Mouse (Mus musculus) left cerebral cortex, adult 18-20 months (tissue): ENCODE data around the gene Smim12. TPM values are rescaled to one million over a fixed set of nuclear protein-coding genes. Genes with fewer than 3 reads are reported as not detected.

Source experiments
- DNase-seq, 2 experiments: peaks; one replicate each; pipeline ENCODE4 v3.0.0; 2021 to 2022; ENCODE audit warnings: low spot score in 2 of 2, mixed read lengths in 1 of 2
- total RNA-seq, 2 experiments: library from RNA; stranded (reverse); gene quantifications; 2 replicates each; pipeline ENCODE4 v1.2.3; 2021

Smim12 gene
- total RNA-seq, 2 experiments from 2014 or later, result 56.0 to 59.9 TPM

DNA sequence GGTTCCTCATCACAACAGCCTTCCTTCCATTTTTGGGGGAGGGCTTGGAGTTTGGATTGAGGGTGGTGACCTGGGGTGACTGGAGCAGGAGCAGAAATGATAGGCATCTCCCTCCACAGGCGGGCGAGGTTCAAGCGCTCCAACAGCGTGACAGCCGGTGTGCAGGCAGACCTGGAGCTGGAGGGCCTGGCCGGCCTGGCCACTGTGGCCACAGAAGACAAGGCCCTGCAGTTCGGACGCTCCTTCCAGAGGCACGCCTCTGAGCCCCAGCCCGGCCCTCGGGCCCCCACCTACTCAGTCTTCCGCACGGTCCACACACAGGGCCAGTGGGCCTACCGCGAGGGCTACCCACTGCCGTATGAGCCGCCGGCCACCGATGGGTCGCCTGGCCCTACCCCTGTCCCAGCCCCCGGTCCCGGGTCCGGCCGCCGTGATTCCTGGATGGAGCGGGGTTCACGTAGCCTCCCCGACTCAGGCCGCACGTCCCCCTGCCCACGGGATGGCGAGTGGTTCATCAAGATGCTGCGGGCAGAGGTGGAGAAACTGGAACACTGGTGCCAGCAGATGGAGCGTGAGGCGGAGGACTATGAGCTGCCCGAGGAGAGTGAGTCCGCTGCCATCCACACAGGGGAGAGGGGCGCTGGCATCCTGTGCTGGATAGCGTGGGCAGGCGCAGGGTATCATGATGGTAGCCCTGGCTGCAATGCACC lies 10.0 kb upstream of the Smim12 start:
- DNase-seq, result peak in 1 of 2 experiments; percentile 47

DNA sequence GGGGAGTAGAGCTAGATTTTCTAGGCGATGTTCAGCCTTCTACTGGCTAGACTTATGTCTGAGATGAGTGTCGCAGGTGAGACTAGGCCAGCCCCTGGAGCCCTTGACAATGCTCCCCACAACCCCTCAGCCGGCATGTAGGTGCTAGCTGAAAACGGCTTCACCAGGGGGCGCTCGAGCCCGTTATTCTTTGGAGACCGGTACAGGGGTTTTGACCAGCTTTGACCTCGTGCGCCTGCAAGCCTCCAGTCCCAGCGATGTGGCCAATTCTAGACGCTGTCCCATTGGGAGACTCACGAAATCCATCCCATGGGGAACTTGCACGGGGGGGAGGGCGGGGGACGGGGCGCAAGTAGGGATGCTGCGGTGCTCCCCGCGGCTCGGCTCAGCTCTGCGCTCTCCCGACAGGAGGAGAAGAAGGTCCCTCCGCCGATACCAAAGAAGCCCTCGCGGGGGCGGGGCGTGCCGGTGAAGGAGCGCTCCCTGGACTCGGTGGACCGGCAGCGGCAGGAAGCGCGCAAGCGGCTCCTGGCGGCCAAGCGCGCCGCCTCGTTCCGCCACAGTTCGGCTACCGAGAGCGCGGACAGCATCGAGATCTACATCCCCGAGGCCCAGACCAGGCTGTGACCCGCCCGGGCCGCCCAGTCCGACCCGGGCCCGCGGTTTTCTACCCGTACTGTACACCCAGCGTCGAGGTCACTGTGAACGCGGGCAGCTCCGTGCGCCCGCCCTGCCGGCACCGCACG lies 7.7 kb upstream of the Smim12 start:
- DNase-seq, result peak; percentile 77 to 89

DNA sequence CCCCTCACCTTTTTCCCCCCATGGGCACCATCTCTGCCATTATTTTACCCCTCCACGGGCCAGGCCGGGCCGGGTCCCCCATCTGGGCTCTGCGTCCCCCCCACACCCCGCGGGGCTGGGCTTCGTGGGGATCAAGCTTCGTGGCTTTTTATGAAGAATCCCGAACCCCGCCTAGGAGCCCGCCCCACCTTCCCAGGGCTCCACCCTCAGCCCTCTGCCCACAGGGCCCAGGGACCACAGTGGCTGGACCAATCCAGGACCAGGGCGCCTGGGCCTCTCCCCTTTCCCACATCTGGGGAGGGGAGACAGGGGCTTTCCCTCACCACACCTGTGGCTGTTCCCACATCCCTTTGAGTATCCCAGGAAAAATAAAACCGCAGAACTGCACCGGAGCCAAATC lies 7.0 kb upstream of the Smim12 start:
- DNase-seq, result no peak

DNA sequence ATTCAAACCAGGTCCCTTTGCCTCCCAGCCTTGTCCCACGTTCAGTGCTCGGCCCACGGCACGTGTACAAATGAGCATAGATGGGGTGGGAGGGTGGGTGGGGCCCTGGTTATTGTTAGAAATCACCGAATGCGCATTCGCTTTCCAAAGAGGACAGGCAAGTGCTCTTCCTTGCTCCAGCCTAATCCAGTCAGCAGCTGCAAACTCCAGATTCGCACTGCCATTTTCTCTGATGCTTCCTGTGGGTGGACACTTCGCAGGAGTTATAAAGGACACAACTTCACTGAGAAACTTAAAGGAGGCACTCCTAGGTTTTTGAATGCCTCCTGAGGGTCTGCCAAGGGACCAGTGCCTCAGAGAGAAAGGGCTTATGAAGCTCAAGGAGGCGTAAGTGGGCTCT lies 6.3 kb upstream of the Smim12 start:
- DNase-seq, result no peak

DNA sequence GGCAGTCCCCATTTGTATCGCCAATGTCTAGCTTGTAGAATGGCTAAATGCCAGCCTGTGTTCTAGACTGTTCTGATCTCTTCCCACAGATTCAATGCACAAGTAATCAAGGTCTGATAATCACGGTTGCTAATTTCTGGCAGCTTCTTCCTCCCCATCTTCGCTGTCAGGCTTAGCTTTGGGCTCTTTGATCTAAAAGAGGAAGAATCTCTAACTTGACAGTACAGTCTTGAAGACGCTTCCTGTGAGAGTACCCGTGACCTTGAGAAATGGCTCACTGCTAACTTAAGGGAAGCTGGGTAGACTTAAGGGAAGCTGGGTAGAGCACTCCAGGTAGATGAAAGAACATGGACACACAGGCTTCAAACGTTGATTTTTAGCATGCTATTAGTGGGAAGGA lies 888 bp upstream of the Smim12 start:
- no peak for DNase-seq

DNA sequence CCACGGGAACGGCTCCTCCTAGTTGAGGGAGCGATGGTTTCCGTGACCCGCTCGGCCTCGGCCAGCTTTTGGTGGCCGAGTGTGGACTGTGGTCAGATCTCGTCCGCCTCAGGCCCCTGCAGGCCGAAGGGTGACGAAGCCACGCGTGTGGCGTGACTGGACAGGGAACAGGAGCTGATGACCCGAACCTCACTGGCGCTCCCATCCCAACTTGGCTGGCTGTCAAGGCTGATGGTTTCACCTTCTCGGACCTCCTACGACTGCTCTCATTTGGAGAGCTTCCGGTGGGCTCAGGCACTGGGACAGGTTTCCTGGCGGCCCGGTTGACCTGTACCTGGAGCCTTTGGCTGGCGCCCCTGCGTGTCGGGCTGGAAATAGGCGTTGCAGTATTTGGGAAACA lies 369 bp downstream of the Smim12 start:
- DNase-seq, result no peak

DNA sequence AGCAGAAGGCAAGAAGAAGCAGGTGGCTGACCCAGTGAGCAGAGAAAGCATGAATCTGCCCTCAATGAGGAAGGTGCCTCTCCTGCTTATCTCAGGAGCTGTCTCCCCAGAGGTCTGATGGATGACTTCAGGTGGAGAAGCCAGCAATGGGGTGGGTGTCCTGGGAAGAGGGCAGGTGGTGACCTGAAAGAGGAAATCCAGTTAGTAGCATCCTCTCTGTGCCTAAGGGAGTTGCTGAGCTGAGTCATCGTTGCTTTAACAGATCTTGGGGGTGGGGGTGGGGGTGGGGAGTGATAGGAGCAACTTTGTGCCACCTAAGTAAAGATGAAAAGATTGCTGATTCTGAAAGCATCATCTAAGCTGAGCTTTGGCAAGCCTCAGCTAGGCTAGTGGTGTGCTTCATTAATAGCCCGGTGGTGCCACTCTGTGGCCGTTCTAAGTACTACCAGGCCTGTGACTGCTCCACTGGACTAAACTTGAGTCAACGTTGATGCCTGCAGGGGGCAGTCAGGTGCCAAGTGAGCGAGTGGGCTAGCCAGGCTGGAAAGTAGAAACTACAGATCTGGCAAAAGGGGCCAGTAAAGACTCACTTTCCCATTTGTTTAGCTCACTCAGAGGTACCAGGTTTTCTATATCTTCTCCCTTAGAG lies 6.2 kb downstream of the Smim12 start:
- DNase-seq, result peak; percentile 98

DNA sequence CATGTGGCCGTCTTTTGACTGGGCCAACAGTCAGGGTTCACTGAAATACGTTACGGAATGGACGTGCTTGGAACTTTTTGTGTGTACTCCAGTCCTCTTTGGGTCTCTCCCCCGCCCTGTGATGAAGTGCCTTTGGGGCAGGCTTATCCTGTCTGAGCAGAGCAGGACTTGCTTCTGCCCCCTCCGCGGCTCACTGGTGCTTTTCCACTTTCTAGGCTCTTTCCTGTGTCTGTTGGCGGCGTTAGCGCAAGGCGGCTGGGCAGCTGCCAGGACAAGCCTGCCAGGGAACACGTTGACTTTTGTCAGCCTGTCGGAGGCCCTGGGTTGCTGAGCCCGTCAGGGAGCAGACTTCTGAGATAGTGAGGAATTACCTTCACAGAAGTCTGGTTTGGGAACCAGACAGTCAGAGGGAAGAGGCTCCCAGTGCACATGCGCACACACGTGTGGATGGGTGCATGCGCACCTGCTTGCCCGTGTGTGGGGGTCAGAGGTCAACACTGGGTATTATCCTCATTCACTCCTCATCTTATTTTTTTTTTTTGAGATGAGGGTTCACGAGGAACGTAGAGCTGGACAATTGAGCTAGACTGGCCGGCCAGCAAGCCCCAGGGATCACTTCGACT lies 8.5 kb downstream of the Smim12 start:
- DNase-seq, result peak; percentile 50 to 75

DNA sequence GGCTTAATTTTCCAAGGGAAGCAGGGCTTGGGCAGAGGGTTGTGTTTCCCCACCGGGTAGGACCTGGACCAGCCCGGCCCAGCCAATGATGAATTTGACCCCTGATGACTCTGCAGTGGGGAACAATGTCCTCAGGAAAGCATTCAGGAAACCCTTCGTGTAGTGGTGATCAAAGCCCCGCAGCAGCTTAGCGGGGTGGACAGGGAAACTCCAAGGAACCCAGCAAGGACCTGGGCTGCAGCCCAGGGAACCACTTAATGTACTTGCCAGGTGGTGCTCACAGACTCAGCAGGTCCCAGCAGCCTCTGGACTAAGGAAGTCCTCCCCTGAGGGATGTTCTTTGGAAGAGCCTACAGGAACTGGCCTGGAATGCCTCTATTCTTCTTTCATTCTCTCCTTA lies 13.2 kb downstream of the Smim12 start:
- no peak for DNase-seq

DNA sequence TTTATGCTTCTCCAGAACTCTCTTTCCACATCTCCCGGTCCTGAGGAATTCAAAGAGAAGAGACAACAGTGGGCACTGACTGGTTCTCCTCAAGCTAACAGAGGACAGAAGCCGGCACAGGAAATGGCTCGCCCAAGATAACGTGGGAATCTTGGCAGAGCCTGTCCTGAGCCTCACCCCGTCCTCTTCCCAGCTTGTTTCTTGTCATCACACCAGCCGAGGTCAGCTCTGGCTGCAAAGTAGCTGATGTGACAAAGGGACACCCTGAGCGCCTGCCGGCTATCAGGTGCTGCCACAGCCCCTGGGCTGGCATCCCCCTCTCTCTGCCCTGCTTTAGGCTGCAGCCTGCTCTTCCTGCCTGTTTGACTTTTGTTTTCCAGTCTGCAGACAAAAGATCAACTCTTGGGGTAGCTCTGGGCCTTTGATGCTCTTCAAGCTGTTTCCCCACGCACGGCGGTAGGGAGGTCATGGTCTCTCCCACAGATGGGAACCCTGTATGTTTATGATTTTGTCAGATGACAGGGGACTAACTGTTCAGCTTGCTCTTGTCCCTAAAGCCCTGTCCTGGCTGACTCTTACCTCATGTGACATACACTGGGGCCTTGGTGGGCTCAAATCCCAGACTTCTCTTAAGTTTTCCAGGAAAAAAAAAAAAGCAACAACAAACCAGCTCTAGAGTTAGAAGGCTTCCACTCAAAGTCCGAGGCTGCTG lies 14.8 kb downstream of the Smim12 start:
- no peak for DNase-seq

DNA sequence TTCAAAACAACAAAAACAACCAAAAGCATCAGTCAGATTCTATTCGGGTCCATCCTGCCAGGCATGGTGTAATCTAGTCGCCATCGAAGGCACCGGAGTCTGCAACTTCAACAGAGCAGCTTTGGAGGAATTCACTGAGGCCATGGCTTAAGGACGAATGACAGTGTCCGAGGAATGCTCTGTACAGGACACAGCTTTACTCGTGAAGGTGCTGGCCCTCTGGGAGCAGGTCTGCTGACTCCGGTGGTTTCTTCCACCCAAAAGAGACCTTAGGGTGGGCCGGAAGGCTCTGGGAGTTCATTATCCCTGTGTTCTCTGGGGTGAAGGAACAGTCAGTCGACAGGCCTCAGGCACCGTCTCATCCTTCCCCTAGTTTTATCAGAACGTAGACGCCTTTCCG lies 18.0 kb downstream of the Smim12 start:
- DNase-seq, result no peak

DNA sequence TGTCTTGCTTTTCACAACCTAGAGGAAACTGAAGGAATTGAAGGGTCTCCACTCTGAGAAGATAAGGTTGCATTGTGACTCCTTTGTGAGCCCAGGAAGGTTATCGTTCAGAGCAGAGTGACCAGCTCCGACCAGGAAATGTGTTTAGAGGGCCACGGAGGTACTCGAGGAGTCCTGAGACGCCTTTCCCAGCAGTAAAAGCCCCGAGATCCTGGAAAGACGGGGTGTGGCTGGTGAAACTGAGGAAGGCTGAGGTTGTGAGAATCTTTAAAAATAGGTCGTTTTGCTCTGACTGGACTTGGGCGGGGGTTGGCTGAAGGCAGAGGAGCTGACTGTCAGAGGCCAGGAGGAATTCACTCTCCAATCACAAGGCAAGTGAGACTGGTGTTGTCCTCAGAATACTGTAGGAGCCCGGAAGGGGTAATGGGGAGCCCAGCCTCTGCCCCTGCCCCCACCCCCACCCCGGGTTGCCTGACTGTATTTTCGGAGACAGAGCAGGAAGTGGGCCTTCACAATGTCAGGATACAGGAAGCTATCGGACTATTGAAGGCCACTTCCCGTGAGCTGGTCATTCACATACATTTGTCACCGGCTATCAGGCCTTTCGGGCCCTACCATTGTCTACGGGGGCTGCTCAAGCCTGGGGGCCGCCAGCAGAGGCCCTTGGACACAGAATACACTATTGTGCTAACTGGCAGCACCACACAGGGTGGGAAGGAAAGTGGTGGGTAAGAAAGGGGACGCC lies 20.0 kb downstream of the Smim12 start:
- no peak for DNase-seq

DNA sequence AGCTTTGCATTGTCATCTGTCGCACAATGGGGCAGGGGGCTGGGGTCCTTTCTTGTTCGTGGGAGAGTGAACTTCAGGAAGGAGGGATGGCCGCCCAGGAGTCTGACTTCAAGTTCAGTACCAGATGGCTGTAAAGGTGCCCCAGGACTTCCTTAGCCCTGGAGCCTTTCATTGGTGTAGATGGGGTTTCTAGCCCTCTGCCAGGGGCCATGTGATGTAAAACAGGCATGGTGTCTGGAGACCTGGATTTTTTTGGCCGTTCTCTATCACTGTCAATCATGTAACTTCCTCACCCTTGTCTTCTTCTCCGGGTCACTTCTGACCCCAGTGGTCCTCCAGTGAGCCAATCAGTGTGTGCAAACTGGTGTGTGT lies 20.6 kb downstream of the Smim12 start:
- DNase-seq, result no peak

DNA sequence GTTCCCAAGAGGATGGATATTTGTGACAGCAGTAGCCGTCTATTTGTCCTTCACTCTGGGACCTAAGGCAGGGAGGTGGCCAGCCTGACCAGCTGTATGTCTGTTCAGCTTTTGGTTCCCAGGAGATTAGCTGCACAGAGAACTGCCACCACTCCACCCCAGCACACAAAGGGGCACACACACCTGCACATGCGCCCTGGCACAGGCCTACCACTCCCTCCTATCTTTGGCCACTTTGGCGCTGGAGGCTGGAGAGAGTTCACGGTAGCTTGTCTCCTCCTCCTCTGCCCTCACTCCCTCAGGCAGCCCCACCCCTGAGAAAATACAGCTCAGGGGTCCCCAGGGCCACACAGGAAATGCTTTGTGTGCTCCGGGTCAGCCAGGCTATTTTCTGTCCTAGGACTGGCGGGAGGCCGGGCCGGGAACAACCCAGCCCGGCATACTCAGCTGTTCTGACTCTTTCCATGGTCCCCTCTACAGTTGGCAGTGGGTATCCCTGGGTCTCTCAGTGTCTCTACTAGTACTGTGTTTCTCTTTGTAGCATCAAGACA lies 34.9 kb downstream of the Smim12 start:
- no peak for DNase-seq

DNA sequence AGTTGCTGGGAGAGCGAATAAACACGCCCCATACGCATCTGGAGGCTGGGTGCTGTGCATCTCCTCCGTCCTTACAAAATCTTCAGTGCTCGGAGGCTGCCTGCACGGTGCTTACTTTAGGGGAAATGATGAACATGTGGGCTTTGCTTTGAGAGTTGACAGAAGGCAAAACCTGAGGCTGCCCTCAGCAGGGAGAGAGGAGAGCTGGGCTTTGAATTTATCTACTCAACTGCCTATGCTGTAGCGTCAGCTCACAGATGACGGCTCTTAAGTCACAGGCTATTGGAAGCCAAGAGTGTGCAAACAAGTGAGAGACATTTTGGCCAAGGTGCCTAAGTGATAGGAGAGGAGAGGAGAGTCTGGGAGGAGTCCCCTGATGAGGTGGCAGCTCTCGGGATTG lies 35.7 kb downstream of the Smim12 start:
- no peak for DNase-seq

DNA sequence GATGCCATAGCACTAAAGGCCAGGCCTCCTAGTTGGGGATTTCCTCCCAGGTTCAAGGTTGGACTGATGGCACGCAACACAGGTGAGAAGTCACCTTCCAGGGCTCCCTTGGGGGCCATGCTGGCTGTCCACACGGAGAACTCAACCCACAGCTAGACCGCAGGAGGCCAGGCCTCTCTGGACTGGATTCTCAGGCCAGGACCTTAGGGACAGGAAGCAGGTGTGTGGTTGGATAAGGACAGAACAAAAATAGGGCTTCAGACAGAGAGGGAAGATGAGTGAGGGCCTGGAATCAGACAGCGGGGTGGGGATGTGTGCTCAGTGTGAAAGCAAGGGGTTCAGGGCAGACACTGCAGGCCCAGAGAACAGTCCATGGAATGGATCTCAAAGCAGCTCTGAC lies 43.3 kb downstream of the Smim12 start:
- DNase-seq, result no peak

DNA sequence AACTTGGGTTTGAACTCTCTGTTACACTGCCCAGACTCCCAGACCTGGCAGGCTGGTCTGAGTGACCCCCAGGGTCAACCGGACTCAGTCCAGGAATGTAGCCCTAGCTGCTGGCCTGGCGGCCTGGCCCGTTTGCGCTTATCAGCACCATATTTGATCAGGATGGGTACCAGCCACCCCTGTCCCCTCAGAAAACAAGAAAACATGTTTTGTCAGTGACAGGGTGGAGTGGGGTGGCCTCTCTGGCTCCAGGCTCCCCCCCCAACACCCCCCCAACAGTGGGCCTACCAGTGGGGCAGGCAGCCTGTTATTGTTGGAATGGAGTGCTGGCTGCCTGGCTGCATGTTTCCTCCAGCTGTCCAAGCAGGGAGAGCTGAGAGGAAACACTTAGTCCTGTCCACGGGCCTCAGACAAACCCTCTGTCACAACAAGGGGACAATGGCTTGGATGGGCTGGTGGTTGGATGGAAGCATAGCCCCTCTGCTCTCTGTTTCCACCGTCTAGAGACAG lies 45.5 kb downstream of the Smim12 start:
- no peak for DNase-seq

DNA sequence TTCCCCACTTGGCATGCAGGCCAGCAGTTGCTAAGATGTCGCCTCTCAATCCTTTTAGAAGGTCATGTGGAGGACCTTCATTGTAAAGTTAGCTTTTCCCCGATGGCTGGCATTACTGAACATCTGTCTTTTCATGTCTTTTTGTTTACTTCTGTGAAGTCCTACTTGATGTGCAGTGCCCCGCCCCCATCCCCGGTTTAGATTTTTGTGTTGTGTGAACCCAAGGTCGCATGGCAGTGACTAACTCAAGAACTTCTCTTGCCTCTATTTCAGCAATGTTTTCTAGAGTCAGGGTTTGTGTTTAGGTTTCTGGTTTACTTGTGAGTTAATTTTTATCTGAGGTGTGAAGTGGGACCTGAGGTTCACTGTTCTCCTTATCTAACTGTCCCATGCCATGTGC lies 49.0 kb downstream of the Smim12 start:
- DNase-seq, result no peak
